Mouse (Mus musculus): ENCODE results near the gene Fam155a. TPM values are rescaled to one million over a fixed set of nuclear protein-coding genes. Genes with fewer than 3 reads are reported as not detected.
A peak's percentile ranks its signal among the peaks of the same experiment; 100 is the strongest.
"Not testable (repeated sequence)": the region's sequence is repeated elsewhere in the genome, so short reads cannot be mapped to it uniquely, and the experiment has no call there.

Gene Fam155a
- total RNA-seq, 2 experiments from 2014 or later, result 110 to 121 TPM

GRCm38 (mm10) chr8:9416189-9416588 is 354.8 kb downstream of the Fam155a start:
- no peak for DNase-seq (ENCODE audit: extremely low spot score in 1 of 2, low spot score in 1 of 2)

GRCm38 (mm10) chr8:9408480-9408879 is 362.5 kb downstream of the Fam155a start:
- no peak for DNase-seq (ENCODE audit: extremely low spot score in 1 of 2, low spot score in 1 of 2)

DNA sequence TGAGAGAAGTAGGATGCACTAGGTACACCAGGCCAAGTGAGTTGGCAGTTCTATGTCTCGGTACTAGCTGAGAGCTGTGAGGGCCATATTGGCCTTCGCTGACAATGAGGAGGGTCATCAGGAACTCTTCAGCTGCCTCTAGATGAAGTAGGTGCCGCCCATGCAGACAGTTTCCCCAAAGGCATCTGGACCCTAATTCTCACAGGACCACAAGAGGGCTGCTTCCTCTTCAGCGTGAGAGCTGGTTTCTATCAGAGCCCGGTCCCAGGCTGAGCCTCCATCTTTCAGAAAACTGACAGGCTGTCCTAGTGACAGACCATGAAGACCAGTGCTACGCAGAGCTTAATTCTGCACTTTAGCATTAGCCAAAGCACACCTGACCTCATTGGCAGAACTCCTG is 364.8 kb downstream of the Fam155a start:
- DNase-seq (ENCODE audit: extremely low spot score in 1 of 2, low spot score in 1 of 2), result no peak

- no peak for DNase-seq (ENCODE audit: extremely low spot score in 1 of 2, low spot score in 1 of 2)
Observed at GRCm38 (mm10) chr8:9404651-9405050, 366.3 kb downstream of the Fam155a start.

GRCm38 (mm10) chr8:9402393-9402792 is 368.6 kb downstream of the Fam155a start:
- DNase-seq (ENCODE audit: extremely low spot score in 1 of 2, low spot score in 1 of 2), result no peak

DNA sequence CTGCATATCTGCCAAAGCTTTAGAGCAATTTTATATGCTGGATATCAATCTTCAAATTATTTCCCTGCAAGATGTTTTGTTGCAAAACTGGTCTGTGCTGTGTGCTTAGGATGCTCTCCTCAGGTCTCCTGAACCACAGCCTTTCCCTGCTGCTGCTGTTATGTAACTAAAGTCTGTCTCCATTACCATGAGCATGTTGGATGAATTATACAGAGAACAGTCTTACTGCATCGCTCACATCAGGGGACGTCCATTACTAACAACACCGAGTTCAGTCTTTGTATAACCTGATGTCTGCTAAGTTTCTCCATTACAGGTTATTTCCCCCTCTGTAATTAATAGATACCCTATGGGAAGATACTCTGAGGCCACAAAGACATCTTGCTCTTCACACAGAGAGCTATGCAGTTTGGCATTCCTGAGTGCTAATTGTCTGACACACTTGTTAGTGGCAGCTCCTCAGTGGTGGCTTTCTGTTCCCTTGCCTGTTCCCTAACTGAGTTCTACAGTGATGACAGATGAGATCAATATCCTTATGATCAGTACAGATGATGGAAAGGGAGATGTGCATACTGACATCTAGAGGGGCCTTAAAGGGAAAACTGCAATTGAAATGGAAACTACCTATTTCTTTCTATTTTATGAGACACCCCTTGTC is 372.2 kb downstream of the Fam155a start:
- DNase-seq (ENCODE audit: extremely low spot score in 1 of 2, low spot score in 1 of 2), result no peak

DNA sequence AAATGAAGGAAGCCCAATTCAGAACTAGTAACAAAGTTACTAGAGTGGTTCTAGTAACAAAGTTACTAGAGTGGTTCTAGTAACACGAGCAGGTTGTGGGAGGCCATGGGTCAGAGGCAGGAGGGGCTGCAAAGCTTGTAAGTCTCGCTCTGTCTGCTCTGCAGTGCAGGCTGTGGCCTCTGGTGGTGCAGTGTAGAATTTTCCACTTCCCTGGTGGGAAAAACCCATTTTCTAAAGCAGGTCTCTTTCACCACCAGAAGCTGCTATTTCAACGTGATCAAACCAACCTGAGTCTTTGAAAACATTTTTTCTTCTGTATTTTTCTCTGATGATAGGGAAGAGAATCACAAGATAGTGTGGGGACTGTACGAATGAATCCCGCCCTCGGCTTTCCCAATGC is 372.9 kb downstream of the Fam155a start:
- no peak for DNase-seq (ENCODE audit: extremely low spot score in 1 of 2, low spot score in 1 of 2)

- DNase-seq (ENCODE audit: extremely low spot score in 1 of 2, low spot score in 1 of 2), result no peak
Observed at GRCm38 (mm10) chr8:9394670-9395069, 376.3 kb downstream of the Fam155a start.

- no peak for DNase-seq (ENCODE audit: extremely low spot score in 1 of 2, low spot score in 1 of 2)
Observed at GRCm38 (mm10) chr8:9393246-9393645, 377.7 kb downstream of the Fam155a start.

GRCm38 (mm10) chr8:9390229-9390628 is 380.7 kb downstream of the Fam155a start:
- DNase-seq (ENCODE audit: extremely low spot score in 1 of 2, low spot score in 1 of 2), result not testable (repeated sequence)

GRCm38 (mm10) chr8:9369201-9369600 is 401.8 kb downstream of the Fam155a start:
- no peak for DNase-seq (ENCODE audit: extremely low spot score in 1 of 2, low spot score in 1 of 2)

GRCm38 (mm10) chr8:9367721-9368120 is 403.2 kb downstream of the Fam155a start:
- DNase-seq (ENCODE audit: extremely low spot score in 1 of 2, low spot score in 1 of 2), result no peak

GRCm38 (mm10) chr8:9365381-9365780 is 405.6 kb downstream of the Fam155a start:
- DNase-seq (ENCODE audit: extremely low spot score in 1 of 2, low spot score in 1 of 2), result no peak

DNA sequence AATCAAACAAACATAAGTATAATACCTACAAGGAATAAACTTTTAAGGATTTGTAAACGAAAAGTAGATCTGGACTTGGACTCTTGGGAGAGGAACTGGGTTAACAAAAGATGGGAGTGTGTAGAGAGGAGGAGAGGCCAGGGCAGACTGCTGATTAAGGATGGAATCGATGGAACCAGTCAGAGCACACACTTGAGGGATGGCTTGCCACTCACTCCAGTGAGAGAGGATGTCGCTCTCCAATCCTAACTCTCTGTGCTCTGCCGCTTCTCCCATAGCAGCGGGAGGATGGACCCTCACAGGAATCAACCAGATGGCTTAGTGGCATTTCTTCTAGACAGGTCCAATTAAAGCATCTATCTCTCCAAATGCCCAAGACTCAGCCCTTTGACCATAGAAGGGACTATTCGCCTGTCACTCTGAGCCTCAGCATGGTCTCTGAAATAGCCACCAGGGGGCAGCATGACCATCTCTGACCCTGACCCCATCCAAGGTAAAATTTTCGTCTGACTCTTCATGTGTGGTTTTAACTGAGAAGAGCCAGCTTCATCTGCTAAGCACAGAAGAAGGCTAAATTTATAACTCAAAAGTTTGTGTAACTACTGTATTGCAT is 422.3 kb downstream of the Fam155a start:
- DNase-seq (ENCODE audit: extremely low spot score in 1 of 2, low spot score in 1 of 2), result peak in 1 of 2 experiments; percentile 45

- no peak for DNase-seq (ENCODE audit: extremely low spot score in 1 of 2, low spot score in 1 of 2)
Observed at GRCm38 (mm10) chr8:9347163-9347562, 423.8 kb downstream of the Fam155a start.

- no peak for DNase-seq (ENCODE audit: extremely low spot score in 1 of 2, low spot score in 1 of 2)
Observed at GRCm38 (mm10) chr8:9344136-9344535, 426.8 kb downstream of the Fam155a start.

- DNase-seq (ENCODE audit: extremely low spot score in 1 of 2, low spot score in 1 of 2), result no peak
Observed at GRCm38 (mm10) chr8:9342998-9343397, 428.0 kb downstream of the Fam155a start.

DNA sequence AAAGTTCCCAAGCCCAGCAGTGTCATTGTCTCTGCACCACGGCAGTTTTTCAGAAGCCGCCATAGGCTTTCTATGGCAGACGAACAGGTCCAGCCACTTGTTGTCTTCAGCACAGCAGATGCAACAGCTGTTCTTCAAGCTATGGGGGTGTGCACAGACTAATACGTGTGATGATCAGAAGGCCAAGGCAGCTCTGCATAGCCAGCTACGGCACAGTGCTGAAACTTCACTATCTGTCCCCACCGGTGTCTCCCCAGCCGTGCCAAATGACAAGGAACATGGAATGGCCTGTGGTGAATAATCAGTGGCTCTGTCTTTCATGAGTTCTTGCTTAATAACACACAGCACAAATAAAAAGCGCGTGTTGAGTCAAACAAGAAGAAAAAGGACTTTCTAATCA is 428.4 kb downstream of the Fam155a start:
- no peak for DNase-seq (ENCODE audit: extremely low spot score in 1 of 2, low spot score in 1 of 2)

GRCm38 (mm10) chr8:9337905-9338304 is 433.1 kb downstream of the Fam155a start:
- DNase-seq (ENCODE audit: extremely low spot score in 1 of 2, low spot score in 1 of 2), result no peak

GRCm38 (mm10) chr8:9335933-9336303 is 435.0 kb downstream of the Fam155a start:
- DNase-seq (ENCODE audit: extremely low spot score in 1 of 2, low spot score in 1 of 2), result no peak

DNA sequence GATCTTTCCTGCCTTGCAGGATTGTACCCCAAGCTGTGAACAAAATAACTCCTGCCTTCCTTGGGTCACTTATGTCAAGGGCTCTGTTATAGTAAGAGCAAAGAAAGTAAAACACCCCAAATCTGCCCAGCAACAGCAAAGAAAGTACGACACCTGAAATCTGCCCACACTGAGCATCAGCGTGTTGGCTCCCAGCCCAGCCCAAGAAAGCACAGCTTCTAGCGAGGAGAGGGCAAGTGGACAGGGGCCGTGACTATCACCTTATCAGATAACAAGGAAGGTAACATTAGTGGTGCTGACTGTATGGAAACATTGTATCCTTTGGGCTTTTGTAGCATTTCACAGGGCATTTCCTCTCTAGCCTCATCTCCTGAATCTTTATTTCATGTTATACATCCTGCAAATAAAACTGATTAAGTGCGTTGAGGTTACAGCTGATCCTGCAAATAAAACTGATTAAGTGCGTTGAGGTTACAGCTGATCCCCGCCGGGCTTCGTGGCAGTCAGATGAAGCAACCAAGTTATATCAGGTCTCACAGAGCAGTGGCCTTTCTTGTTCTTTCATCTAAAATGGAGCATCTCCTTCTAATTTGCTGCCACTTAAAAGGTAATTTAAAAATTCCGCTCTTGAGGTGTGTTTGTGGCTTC is 435.6 kb downstream of the Fam155a start:
- DNase-seq (ENCODE audit: extremely low spot score in 1 of 2, low spot score in 1 of 2), result no peak

- no peak for DNase-seq (ENCODE audit: extremely low spot score in 1 of 2, low spot score in 1 of 2)
Observed at GRCm38 (mm10) chr8:9332766-9333165, 438.2 kb downstream of the Fam155a start.
